Mouse (Mus musculus) skeletal muscle tissue, postnatal 0 days (tissue): ENCODE data around the gene Aspdh. TPM values are rescaled to one million over a fixed set of nuclear protein-coding genes. Genes with fewer than 3 reads are reported as not detected.

Source experiments
- microRNA-seq, 2 experiments: library from miRNA; unstranded; fragments of <30 nt; microRNA quantifications; one replicate each; pipeline ENCODE4; 2016
- polyA plus RNA-seq: library from polyadenylated mRNA; unstranded; fragments of >200 nt; fragmentation: Nextera tagmentation; extraction: Ambion mirVana; gene quantifications from 2 replicates; pipeline ENCODE4 v1.2.1, GENCODE M21; 2015

The Aspdh gene
- polyA plus RNA-seq: not detected in 2 replicates

DNA sequence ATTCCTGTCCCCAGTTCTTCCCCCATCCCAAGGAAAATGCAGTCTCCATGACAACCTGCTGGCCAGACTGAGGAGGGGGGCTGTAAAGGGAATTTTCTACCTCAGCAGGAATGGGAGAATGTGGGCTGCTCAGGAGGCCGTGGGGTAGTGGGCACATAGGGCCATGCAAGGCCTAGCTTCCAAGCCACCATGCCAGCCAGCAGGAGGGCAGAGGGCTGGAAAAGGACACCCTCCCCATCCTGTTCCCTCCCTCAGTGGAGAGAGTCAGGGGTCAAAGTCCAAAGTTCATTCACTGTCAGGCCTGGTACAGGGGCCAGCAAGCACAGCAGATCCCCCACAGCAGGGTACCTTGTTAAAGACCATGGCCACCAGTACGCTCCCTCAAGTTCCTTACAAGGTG, at the start of gene Aspdh:
Aspdh (plus strand) TSS at position 281 of the 400 bp plus-strand sequence.

DNA sequence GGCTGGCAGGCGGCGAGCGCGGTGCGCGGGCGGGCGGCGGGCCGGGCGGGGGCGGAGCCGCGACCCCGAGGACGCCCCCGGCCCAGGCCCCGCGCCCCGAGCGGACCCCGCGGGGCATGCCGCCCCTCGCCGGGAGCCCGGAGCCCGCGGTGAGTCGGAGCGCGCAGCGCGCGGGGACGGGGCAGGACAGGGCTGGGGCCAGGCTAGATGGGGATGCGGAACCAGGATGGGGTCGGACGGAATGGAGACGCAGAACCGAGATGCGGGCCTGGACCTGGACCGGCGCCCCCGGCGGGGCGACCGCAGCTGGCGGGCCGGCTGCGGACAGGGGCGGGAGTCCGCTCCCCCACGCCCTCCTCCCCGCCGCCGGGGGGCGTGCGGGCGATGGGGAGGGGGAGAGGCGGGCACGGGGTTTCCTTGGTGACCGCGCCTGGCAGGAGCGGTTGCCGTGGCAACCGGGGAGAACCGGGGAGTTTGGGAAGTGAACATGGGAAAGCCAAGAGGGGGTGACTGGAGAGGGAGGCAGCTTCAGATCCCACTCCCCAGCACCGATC, 36.1 kb upstream of the Aspdh start, which contains the start of gene Lrrc4b:
Lrrc4b (plus strand) TSS at position 51 of the 554 bp plus-strand sequence.

DNA sequence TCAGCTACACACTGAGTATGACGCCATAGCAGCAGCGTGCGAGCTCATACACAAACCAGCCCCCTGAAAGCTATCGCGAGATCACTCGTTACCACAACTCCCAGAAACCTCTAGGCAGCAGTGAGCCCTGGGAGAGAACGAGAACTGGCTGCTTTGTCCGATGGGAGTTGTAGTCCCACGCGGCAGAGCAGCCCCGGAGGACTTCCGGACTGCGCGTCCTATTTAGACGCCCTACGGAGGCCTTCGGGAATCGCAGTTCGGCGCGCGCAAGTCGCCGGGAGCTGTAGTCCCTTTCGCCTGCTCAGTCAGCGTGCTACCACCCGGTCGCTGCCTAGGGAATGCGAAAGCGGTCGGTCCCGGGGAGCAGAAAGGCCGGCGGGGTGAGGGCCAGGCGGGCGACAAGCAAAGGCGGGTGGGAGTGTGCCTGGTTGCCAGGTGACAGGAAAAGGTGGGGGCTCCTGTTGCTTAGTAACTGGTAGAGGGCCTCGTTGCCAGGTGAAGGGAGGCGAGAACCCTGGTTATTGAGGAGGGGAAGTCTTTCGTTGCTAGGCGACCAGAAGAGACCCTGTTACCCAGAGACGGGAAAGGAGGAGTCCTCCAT, 2.7 kb downstream of the Aspdh start, which contains the start of gene Josd2:
Josd2 (plus strand) TSS at position 170 of the 601 bp plus-strand sequence.

DNA sequence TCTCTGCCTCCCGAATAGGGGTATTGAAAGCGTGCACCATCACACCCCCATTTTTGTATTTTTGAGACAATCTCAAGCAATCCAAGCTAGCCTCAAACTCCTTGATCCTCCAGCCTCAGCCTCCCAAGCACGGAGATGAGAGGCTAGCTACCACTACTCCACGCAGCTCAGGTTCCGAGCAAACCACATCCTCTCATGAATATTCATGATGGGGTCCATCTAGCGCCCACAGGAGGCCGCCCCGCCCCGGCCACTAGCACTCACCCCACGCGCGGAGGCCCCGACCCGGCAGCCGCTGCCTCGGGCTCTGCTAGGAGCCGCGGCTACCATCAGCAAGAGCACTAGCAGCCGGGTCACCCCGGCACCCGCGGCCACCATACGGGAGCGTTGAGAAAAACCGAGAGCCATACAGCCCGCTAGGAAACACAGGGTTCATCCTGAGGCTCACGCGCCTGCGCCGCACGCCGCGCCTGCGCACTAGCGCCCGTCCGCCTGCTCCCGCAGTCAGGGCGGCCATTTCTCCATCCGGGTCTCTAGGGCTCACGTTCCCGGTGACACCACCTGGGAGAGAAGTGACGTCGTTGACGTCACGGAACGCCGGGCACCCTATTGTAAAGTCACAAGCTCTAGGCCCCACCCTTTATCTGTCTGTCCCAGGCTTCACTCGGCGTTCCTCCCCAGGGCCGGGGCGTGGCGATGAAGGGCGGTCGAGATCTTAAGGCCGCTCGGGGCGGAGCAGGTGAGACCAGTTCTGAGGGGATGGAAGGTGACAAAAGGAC, 31.0 kb downstream of the Aspdh start, which contains the start of the genes Emc10 and Fam71e1:
Emc10 (minus strand) TSS at position 538 of the 779 bp plus-strand sequence.
Fam71e1 (plus strand) TSS at position 590 of the 779 bp plus-strand sequence.

Small RNA genes lying within 50 kb of the gene (microRNA-seq; reads per million reads assigned to microRNA genes)
- gene Mir7052: 0.30 to 0.64 reads per million in 2 experiments

Other genes with a start within 250 kb of the Aspdh start
- not detected in 2 replicates for gene Klk1b5, start 249.4 kb upstream of the Aspdh start, polyA plus RNA-seq
- gene Klk1, start 240.0 kb upstream of the Aspdh start, polyA plus RNA-seq: 0.24 TPM in 1 of 2 replicates, not detected in the other
- gene Gm36864, start 229.2 kb upstream of the Aspdh start, polyA plus RNA-seq: not detected in 2 replicates
- 0.46 and 1.0 TPM in 2 replicates for gene 1700028J19Rik, start 218.7 kb upstream of the Aspdh start, polyA plus RNA-seq
- gene 2410002F23Rik, start 218.7 kb upstream of the Aspdh start, polyA plus RNA-seq: 46.6 and 50.7 TPM in 2 replicates
- 1.9 and 2.3 TPM in 2 replicates for gene Acp4, start 208.0 kb upstream of the Aspdh start, polyA plus RNA-seq
- not detected in 2 replicates for gene Gm15517, start 203.9 kb upstream of the Aspdh start, polyA plus RNA-seq
- gene Clec11a, start 158.5 kb upstream of the Aspdh start, polyA plus RNA-seq: 1.5 and 3.3 TPM in 2 replicates
- gene Shank1, start 155.1 kb upstream of the Aspdh start, polyA plus RNA-seq: 0.41 and 0.55 TPM in 2 replicates
- gene Syt3, start 81.3 kb upstream of the Aspdh start, polyA plus RNA-seq: 0.46 and 0.90 TPM in 2 replicates
- gene 1700008O03Rik, start 79.6 kb upstream of the Aspdh start, polyA plus RNA-seq: not detected in 2 replicates
- gene Lrrc4b, start 36.4 kb upstream of the Aspdh start, polyA plus RNA-seq: 0.12 and 0.17 TPM in 2 replicates
- 96.3 and 103 TPM in 2 replicates for gene Josd2, start 2.6 kb downstream of the Aspdh start, polyA plus RNA-seq
- 51.6 and 62.1 TPM in 2 replicates for gene Emc10, start 31.1 kb downstream of the Aspdh start, polyA plus RNA-seq
- gene Fam71e1, start 31.2 kb downstream of the Aspdh start, polyA plus RNA-seq: 6.9 and 7.1 TPM in 2 replicates
- 253 and 339 TPM in 2 replicates for gene Mybpc2, start 59.3 kb downstream of the Aspdh start, polyA plus RNA-seq
- gene Spib, start 66.7 kb downstream of the Aspdh start, polyA plus RNA-seq: 0.09 and 0.24 TPM in 2 replicates
- gene Pold1, start 83.5 kb downstream of the Aspdh start, polyA plus RNA-seq: 16.8 and 19.4 TPM in 2 replicates
- gene Nr1h2, start 88.6 kb downstream of the Aspdh start, polyA plus RNA-seq: 42.1 and 49.0 TPM in 2 replicates
- 0.81 and 1.3 TPM in 2 replicates for gene Napsa, start 107.0 kb downstream of the Aspdh start, polyA plus RNA-seq
- gene Kcnc3, start 125.3 kb downstream of the Aspdh start, polyA plus RNA-seq: 0.06 and 0.17 TPM in 2 replicates
- gene Myh14, start 205.5 kb downstream of the Aspdh start, polyA plus RNA-seq: 2.8 and 3.5 TPM in 2 replicates
- gene Izumo2, start 243.4 kb downstream of the Aspdh start, polyA plus RNA-seq: not detected in 2 replicates